Mouse (Mus musculus) ES-Bruce4 (cell line): ENCODE data around the gene Samd7.

Experiments
- CTCF ChIP-seq: IDR thresholded peaks from one replicate; pipeline ENCODE4 v1.8.1; 2011; ENCODE audit warnings: low read depth, low read length
- POLR2A ChIP-seq: IDR thresholded peaks from one replicate; pipeline ENCODE4 v1.8.1; 2011; ENCODE audit warnings: low read length; ENCODE audit not compliant: insufficient read depth

GRCm38 (mm10) chr3:30772631-30773030 lies 26.5 kb downstream of the Samd7 start:
- TF ChIP-seq POLR2A (no peak), CTCF (no peak)
